Mouse (Mus musculus): Measurements from ENCODE around the gene Pisd. TPM values are rescaled to one million over a fixed set of nuclear protein-coding genes. Genes with fewer than 3 reads are reported as not detected.
"Not testable (repeated sequence)": the region's sequence is repeated elsewhere in the genome, so short reads cannot be mapped to it uniquely, and the experiment has no call there.

The Pisd gene
- total RNA-seq (2017), result 19.7 and 35.3 TPM in 2 replicates

DNA sequence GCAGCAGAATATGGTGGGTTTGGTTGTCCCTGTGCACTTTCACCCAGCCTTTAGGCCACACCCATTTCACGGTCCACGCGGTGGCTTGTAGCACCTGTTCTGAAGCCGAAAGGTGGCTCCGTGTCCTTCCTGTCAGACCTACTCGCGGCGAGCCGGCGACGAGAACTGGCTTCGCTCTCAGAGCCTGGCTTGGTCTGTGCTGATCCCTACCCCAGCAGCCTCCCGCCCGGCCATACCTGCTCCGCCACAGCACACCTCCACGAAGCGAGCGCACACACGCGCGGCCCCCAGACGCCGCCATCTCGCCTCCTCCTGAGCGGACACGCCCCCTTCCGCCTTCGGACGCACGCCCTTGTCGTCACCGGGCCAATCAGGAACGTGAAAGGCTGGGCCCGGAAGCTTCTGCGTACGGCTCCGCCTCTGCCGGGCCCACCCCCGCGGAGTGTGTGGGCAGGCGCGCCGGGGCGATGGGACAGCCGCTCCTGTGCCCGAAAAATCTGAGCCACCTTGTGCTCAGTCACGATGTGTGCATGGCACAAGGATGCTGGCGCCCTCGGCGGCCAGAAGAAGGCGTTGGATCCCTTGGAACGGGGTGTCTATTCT is at the start of gene Pisd:
TSS of gene Pisd (minus strand) at position 334 of the 603 bp plus-strand sequence.
- peak; percentile 100 for ATAC-seq (replicated peaks in 1 of 2; ENCODE audit: insufficient read depth in 1 of 2, low FRiP score in 2 of 2, low TSS enrichment in 1 of 2, low read depth in 1 of 2, poor library complexity in 2 of 2, severe bottlenecking in 2 of 2)

DNA sequence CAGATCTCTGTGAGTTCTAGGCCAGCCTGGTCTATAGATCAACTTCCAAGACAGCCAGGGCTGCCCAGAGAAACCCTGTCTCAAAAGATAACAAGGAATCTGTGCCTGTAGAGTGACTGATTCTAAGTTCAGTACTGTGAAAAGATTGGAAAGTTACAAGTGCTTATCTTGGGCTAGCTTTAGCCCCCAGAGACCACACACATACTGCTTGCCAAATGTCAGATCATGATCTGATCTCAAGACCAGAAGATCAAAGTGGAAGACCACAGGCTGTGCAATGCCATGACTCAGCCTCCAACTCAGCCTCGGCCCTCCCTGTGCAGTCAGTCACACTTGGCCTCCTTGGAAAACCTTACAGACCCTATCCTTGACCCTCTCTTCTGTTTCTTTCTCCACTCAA is 49.1 kb upstream of the Pisd start:
- no peak for ATAC-seq (replicated peaks in 1 of 2; ENCODE audit: insufficient read depth in 1 of 2, low FRiP score in 2 of 2, low TSS enrichment in 1 of 2, low read depth in 1 of 2, poor library complexity in 2 of 2, severe bottlenecking in 2 of 2)

DNA sequence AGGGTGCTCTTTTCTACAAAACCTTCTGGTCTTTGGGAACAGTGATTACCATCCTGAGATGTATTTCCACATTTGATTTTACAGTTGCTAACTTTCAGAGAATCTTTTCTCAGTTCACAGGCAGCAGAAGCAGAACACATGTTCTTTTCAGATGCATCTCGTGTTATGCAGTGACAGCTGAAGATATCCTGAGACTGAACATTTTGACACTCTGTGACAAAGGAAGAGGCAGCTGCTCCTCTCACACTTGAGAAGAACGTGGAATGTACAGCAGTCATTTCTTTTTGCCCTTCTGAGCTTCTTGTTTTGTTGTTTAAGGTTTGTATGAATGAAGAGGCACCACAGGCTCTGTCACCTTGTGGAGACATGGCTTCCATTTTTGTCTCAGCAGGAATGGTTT is 44.6 kb upstream of the Pisd start:
- no peak for ATAC-seq (replicated peaks in 1 of 2; ENCODE audit: insufficient read depth in 1 of 2, low FRiP score in 2 of 2, low TSS enrichment in 1 of 2, low read depth in 1 of 2, poor library complexity in 2 of 2, severe bottlenecking in 2 of 2)

DNA sequence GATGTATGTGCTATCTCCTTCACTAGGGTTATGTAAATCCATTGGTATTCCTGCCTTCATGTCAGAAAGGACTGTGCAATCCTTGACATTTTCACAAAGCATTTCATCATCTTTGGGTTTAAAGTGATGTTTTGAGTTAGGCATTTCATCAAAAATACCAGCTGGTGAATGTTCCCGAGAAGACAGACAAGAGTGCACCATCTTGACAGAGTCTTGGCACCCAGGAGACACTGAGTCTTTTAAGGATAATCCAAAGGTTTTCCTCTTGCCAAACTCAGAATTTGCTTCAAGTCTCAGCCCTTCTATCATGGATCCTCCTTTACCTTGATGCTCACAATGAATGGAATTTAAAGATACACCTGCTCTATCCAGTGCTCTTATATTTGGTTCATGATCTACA is 43.3 kb upstream of the Pisd start:
- ATAC-seq (replicated peaks in 1 of 2; ENCODE audit: insufficient read depth in 1 of 2, low FRiP score in 2 of 2, low TSS enrichment in 1 of 2, low read depth in 1 of 2, poor library complexity in 2 of 2, severe bottlenecking in 2 of 2), result not testable (repeated sequence)

DNA sequence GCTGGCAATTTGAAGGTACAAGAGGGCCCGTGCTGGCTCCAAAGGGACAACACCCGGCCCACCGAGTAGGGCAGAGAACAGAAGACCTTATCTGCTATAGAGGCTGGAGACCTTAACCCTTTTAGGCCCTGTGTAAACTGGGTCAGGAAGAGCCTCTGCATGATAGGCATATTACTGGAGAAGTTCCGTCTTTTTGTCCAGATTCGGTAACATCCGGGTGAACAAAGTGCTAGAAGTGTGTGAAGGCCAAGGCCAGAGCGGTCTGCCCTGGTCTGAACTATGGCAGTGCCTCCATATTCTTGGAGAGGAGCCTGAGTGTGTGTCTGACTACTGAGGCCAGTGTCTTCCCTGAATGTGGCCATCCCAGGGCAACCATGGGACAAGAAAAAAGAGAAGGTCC is 41.6 kb upstream of the Pisd start, which contains the start of gene Gm20671:
TSS of gene Gm20671 (minus strand) at position 101 of the 400 bp plus-strand sequence.
- ATAC-seq (replicated peaks in 1 of 2; ENCODE audit: insufficient read depth in 1 of 2, low FRiP score in 2 of 2, low TSS enrichment in 1 of 2, low read depth in 1 of 2, poor library complexity in 2 of 2, severe bottlenecking in 2 of 2), result no peak

DNA sequence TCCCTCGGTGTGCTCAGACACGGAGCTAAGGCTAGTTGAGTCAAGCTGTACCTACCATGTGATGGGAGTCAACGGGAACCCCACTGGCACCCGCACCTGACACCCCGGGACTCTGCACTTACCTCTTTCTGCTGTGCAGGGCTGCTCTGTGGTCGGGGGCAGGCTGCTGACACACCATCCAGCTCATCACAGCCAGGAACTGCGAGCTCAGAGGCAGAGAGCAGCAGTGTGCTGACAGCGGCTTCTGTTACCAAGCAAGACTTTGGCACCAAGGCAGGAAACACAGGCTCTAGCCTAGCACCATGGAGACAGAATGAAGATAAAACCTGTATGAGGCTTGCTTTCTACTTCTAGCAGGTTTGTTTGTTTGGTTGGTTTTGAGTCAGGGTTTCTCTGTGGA is 35.0 kb upstream of the Pisd start:
- ATAC-seq (replicated peaks in 1 of 2; ENCODE audit: insufficient read depth in 1 of 2, low FRiP score in 2 of 2, low TSS enrichment in 1 of 2, low read depth in 1 of 2, poor library complexity in 2 of 2, severe bottlenecking in 2 of 2), result no peak

DNA sequence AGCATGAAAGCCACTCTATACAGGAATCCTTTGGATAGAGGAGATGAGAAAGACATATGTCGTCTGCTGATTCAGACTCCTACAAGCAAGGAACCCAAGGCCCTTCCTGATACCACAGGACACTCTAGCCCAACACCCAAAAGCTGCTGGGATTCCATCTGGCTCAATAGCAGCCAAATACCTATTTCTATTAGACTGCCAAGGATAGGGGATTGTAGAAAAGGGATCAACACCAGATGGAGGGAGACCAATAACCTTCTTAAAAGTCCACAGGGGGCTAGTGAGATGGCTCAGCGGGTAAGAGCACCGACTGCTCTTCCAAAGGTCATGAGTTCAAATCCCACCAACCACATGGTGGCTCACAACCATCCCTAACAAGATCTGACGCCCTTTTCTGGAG is 29.9 kb upstream of the Pisd start:
- ATAC-seq (replicated peaks in 1 of 2; ENCODE audit: insufficient read depth in 1 of 2, low FRiP score in 2 of 2, low TSS enrichment in 1 of 2, low read depth in 1 of 2, poor library complexity in 2 of 2, severe bottlenecking in 2 of 2), result no peak

DNA sequence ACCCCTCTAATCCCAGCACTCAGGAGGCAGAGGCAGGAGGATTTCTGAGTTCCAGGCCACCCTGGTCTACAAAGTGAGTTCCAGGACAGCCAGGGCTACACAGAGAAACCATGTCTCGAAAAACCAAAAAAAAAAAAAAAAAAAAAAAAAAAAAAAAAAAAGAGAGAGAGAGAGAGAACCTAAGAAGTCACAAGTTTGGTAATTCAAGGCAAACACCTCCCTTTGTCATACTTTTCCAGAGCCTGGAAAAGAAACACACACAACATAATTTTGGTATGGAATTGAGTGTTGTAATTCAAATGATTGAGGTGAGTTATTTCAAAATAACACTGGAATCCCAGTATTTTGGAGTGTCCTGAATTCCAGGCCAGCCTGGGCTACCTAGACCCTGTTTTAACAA is 1.0 kb upstream of the Pisd start:
- ATAC-seq (replicated peaks in 1 of 2; ENCODE audit: insufficient read depth in 1 of 2, low FRiP score in 2 of 2, low TSS enrichment in 1 of 2, low read depth in 1 of 2, poor library complexity in 2 of 2, severe bottlenecking in 2 of 2), result not testable (repeated sequence)

DNA sequence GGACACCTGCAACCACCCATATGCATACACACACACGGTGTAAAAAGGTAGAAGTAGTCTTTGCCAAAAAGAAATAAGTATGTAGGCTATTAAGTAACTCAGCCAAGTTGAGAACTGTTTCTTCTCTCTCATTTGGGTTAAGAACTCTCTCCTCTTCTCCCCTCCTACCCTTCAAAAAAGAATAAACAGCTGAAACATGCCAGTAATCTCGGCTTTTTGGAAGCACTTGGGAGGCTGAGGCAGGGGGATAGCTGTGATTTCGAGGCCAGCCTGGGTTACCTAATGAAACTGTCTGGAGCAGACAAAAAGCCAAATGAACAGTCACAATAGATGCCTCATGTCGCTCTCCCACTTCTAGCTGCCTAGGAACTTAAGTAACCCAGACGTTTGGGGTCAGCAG is 720 bp downstream of the Pisd start:
- no peak for ATAC-seq (replicated peaks in 1 of 2; ENCODE audit: insufficient read depth in 1 of 2, low FRiP score in 2 of 2, low TSS enrichment in 1 of 2, low read depth in 1 of 2, poor library complexity in 2 of 2, severe bottlenecking in 2 of 2)

DNA sequence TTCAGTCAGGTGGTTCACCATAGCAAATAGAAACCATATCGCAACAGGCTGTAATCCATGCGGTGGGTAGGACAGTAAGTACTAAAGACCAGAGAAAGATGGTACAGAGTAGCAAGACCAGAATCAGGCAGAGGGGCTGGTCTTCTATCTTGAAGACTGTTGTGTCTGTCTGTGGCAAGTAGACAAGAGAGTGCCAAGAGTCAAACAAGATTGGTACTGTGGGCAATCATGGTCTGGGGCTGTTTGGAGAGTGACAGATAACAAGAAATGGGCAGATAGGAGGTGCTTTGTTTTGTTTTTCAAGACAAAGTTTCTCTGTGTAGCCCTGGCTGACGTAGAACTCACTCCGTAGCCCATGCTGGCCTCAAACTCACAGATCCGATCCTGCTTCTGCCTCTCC is 3.9 kb downstream of the Pisd start:
- ATAC-seq (replicated peaks in 1 of 2; ENCODE audit: insufficient read depth in 1 of 2, low FRiP score in 2 of 2, low TSS enrichment in 1 of 2, low read depth in 1 of 2, poor library complexity in 2 of 2, severe bottlenecking in 2 of 2), result no peak

DNA sequence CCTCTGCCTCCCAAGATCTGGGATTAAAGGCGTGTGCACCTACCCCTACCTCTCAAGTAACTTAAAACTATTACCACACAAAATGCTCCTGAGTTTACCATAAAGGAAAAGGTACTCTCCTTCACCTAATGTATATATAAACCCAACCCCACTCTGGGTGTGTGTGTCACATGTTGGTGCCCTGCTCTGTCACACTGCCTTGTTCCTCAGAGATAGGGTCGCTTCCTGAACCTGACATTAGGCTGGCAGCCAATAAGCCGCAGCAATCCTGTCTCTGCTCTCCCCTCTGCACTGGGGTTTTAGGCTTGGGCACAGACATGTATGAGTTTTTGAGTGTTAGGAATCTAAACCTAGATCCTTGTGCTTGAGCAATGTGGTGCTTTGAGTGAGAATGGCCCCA is 7.3 kb downstream of the Pisd start:
- no peak for ATAC-seq (replicated peaks in 1 of 2; ENCODE audit: insufficient read depth in 1 of 2, low FRiP score in 2 of 2, low TSS enrichment in 1 of 2, low read depth in 1 of 2, poor library complexity in 2 of 2, severe bottlenecking in 2 of 2)

DNA sequence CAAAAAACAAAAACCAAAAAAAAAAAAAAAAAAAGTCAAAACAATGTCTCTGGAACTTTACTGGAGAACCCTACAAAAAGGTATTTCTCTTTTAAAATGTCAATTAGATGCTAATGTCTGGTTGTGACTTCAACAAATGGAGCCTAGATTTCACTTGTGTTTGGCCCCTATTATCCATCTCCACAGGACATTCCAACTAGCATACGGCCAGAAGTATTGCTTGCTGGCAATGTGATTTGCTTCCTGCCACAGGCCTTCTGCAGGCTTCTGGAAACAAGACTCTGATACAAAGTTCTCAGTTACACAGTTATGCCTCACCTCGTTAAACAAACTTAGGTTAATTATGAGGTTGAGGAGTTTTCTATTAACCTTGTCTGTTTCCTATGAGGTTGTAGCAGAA is 13.1 kb downstream of the Pisd start:
- ATAC-seq (replicated peaks in 1 of 2; ENCODE audit: insufficient read depth in 1 of 2, low FRiP score in 2 of 2, low TSS enrichment in 1 of 2, low read depth in 1 of 2, poor library complexity in 2 of 2, severe bottlenecking in 2 of 2), result no peak

DNA sequence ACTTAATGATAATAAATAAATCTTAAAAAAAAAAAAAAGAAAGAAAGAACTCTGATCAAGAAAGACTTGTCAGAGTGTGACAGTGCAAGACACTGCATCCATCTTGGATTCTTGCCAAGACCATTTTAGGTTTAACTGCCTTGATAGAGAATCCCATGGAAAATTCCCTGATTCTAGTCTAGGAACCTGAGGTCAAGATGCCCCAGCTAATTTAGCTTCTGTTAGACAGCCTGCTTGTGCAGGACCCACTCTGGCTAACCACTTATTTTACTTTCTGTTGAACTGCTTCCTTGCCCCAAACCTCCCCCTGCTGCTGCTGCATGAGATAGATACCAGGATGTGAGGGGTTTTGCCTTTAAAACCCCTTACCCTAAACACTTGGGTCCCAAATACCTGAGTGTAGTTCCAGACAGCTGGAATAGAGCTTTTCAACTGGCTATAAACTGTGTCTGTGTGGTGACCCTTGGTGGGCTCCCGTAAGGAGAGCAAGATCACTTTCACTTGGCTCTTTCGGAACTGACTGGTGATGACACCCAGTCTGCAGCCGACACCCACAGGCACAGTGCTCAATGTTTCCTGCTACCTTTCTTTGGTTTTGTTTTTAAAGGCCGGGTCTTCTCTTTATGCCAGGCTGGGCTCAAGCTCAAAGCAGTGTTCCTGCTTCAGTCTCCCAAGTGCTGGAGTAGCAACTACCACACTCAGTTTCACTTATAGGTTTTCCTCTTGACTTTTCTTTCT is 17.6 kb downstream of the Pisd start:
- no peak for ATAC-seq (replicated peaks in 1 of 2; ENCODE audit: insufficient read depth in 1 of 2, low FRiP score in 2 of 2, low TSS enrichment in 1 of 2, low read depth in 1 of 2, poor library complexity in 2 of 2, severe bottlenecking in 2 of 2)

DNA sequence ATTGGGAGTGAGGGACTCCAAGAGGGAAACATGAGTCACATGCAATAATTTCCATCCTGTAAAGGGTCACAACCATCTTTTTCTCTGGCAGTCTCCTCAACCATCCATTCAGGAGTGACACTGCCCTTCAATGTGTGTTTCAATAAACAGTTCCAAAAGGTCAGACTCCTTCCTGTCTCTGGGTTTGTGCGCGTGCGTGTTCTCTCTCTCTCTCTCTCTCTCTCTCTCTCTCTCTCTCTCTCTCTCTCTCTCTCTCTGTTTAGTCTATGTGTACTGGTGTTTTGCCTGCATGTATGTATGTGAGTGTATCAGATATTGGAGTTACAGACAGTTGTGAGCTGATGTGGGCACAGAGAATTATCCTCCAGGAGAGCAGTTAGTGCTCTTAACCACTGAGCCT is 18.4 kb downstream of the Pisd start:
- ATAC-seq (replicated peaks in 1 of 2; ENCODE audit: insufficient read depth in 1 of 2, low FRiP score in 2 of 2, low TSS enrichment in 1 of 2, low read depth in 1 of 2, poor library complexity in 2 of 2, severe bottlenecking in 2 of 2), result no peak

DNA sequence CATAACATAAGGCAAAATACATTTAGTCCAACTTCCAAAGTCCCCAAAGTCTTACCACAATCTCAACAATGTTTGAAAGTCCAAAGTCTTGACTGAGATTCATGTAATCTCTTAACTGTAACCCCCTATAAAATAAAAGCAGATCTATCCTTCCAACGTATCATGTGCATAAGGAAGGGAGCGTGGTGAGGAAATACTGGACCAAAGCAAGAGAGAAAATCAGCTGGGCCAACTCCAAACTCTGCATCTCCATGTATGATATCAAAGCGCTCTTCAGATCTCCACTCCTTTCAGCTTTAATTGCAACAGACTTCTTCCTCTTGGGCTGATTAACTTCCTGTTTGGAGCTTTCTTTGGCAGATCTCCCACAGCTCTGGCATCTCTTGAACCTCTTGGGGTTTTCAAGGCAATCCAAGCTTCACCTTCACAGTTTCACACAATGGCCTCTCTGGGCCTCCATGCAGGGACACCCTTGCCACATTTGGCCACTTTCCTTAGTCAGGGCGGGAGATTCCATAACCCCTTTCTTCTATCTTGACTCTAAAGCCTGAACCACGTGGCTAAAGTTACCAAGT is 23.8 kb downstream of the Pisd start:
- peak in 1 of 2 experiments; percentile 62; a peak in 2 of 4 replicates for ATAC-seq (replicated peaks in 1 of 2; ENCODE audit: insufficient read depth in 1 of 2, low FRiP score in 2 of 2, low TSS enrichment in 1 of 2, low read depth in 1 of 2, poor library complexity in 2 of 2, severe bottlenecking in 2 of 2)

DNA sequence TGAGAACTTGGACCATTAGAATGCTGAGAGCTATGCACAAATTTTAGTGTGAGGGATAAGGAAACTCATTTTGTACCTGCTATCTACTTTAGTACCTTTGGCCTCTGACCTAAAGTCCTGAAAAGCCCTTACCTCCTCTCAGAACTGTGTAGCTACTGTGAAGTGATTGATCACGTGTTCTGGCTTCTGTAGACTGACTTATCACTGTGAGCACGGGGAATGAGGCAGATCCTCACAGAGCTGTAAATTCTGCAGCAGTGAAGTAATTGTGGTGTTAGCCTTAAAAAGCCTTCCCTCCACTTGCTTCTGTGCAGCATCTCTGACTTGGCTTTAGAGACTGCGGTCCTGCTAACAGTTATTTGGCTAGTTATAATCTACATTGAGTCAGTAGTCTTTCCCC is 24.7 kb downstream of the Pisd start:
- no peak for ATAC-seq (replicated peaks in 1 of 2; ENCODE audit: insufficient read depth in 1 of 2, low FRiP score in 2 of 2, low TSS enrichment in 1 of 2, low read depth in 1 of 2, poor library complexity in 2 of 2, severe bottlenecking in 2 of 2)

DNA sequence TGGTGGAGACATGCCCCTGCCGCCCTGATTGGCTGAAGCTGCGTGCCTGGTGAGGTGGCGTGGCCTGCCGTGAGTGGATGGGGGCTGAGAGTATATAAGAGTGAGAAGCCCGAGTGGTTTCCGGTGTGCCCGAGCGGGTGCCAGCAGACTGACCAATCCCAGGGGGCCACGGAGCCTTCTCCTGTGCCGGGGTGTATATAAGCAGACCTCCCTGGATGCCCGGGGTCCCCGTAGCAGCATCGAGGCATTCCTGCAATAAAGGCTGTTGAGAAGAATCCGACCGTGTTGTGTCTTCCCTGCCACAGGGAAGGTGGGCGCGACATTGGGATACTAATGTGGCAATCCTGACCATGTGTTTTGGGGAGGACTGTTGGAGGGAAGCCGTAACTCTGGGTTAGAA is 25.1 kb downstream of the Pisd start:
- not testable (repeated sequence) for ATAC-seq (replicated peaks in 1 of 2; ENCODE audit: insufficient read depth in 1 of 2, low FRiP score in 2 of 2, low TSS enrichment in 1 of 2, low read depth in 1 of 2, poor library complexity in 2 of 2, severe bottlenecking in 2 of 2)

DNA sequence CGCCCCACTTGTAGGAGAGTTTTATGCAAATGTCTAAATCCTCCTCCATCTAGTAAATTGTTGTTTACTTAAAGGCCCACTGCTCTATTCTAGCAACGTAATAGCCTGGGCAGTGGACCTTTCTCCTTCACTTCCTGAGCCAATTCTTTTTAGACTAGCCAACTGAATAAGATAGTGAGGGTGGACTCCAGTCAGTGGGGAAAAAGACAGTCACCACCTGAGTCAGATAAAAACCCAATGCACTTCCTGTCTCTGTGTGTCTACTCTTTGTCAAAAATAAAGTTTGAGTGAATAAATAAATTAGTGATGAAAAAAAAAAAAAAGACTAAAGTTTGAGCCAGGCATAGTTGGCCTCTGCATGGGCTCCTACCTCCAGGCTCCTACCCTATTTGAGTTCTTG is 25.8 kb downstream of the Pisd start:
- ATAC-seq (replicated peaks in 1 of 2; ENCODE audit: insufficient read depth in 1 of 2, low FRiP score in 2 of 2, low TSS enrichment in 1 of 2, low read depth in 1 of 2, poor library complexity in 2 of 2, severe bottlenecking in 2 of 2), result no peak

DNA sequence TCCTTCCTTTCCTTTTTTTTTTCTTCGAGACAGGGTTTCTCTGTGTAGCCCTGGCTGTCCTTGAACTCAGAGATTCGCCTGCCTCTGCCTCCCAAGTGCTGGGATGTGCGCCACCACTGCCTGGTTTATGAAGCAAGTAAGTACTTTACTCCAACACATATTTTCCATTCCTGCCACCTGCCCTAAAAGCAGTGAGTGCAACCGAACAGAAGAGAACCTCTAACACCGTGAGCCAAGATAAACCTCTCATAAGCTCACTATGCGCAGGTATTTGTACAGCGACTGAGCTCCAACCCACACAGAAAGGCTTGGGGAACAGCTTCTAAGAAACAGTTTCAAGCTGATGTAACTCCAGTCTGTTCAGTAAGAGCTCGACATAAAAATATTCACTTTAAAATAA is 29.3 kb downstream of the Pisd start:
- no peak for ATAC-seq (replicated peaks in 1 of 2; ENCODE audit: insufficient read depth in 1 of 2, low FRiP score in 2 of 2, low TSS enrichment in 1 of 2, low read depth in 1 of 2, poor library complexity in 2 of 2, severe bottlenecking in 2 of 2)
